Mouse (Mus musculus) neural tube, embryonic 13.5 days (tissue): ENCODE results near the gene Gypa. TPM values are rescaled to one million over a fixed set of nuclear protein-coding genes. Genes with fewer than 3 reads are reported as not detected.

Source experiments
- ATAC-seq: fragments of 200-750 bp; cut with Nextera tagmentation; 2 replicates; pipeline ENCODE4 v1.8.0; 2017; ENCODE audit warnings: low read depth, mild to moderate bottlenecking, moderate TSS enrichment, moderate library complexity
- H3K27ac ChIP-seq: fragments of 300-500 bp; sonication (generic); replicated peaks from 2 replicates; pipeline ENCODE4 v1.5.1; 2015; ENCODE audit warnings: moderate library complexity, mild to moderate bottlenecking, inconsistent platforms
- H3K27me3 ChIP-seq: fragments of 300-500 bp; sonication (generic); 2 replicates; pipeline ENCODE4 v1.6.1; 2015; ENCODE audit warnings: mild to moderate bottlenecking, inconsistent platforms
- H3K36me3 ChIP-seq: fragments of 300-500 bp; sonication (generic); 2 replicates; pipeline ENCODE4 v1.6.1; 2015; ENCODE audit warnings: mild to moderate bottlenecking, inconsistent platforms
- H3K4me1 ChIP-seq: fragments of 300-500 bp; sonication (generic); replicated peaks from 2 replicates; pipeline ENCODE4 v1.6.1; 2015; ENCODE audit warnings: inconsistent platforms
- H3K4me2 ChIP-seq: fragments of 300-500 bp; sonication (generic); 2 replicates; pipeline ENCODE4 v1.6.1; 2015; ENCODE audit warnings: inconsistent platforms, mild to moderate bottlenecking, moderate library complexity
- H3K4me3 ChIP-seq: fragments of 300-500 bp; sonication (generic); 2 replicates; pipeline ENCODE4 v1.5.1; 2015; ENCODE audit warnings: mild to moderate bottlenecking, inconsistent platforms
- H3K9ac ChIP-seq: fragments of 300-500 bp; sonication (generic); 2 replicates; pipeline ENCODE4 v1.6.1; 2015; ENCODE audit warnings: moderate library complexity, mild to moderate bottlenecking, inconsistent platforms
- H3K9me3 ChIP-seq: fragments of 300-500 bp; sonication (generic); 2 replicates; pipeline ENCODE4 v1.6.1; 2016; ENCODE audit warnings: inconsistent platforms
- WGBS: fragments of 180-500 bp; shearing (Covaris S2); methylation state at CpG from one replicate; pipeline ENCODE4 v1.1.7; 2015; 5-methylcytosine and 5-hydroxymethylcytosine counted together
- polyA plus RNA-seq: library from polyadenylated mRNA; unstranded; fragments of >200 nt; fragmentation: Nextera tagmentation; extraction: Ambion mirVana; gene quantifications from 2 replicates; pipeline ENCODE4 v1.2.1, GENCODE M21; 2015

The Gypa gene
- 3.0 and 3.4 TPM in 2 replicates for polyA plus RNA-seq

DNA sequence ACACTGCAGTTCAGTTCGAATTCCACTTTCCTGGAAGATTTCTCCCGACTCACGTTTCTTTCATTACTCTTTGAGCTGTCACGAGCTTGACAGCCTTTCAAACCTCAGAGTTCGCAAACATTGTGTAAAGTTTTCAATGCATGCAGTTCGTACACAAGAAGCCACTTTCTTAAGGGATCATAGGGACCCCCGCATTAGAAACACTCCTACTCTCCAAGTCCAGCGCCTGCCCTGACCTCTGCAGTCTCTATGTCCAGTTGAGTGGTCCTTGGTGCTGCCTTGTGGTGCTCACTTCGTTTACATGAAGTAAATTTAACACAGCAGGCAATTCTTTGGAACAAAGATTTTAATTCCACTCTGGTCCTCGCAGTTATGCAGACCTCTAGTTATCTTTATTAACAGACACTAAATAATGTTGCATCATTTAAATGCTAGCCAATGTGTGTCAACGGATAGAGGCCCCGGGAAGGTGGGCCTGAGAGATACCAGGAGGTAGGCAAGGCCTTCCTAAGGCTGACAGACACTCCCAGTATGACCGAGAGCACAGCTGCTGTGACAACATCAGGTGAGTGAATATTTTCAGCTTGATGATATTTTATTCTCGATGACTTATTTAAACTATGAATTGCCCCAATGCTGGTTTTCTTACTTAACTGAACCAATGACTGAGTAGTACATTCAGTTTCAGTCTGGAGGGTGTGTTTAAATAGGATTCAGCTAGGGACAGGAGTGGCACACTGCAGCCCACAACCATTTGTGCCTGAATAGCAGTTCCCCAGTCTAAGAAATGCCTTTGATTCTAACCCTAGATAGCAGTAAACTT lies at the start of gene Gypa:
Gypa (plus strand) TSS at position 259 of the 823 bp plus-strand sequence.
- Histone ChIP-seq H3K9ac (peak within 1 kb of the TSS; percentile 64), H3K4me2 (peak within 1 kb of the TSS; percentile 63)
- WGBS = 28% methylated on average over 14 of the region's 14 CpGs

GRCm38 (mm10) chr8:80444534-80445072 lies 49.0 kb upstream of the Gypa start:
- Histone ChIP-seq H3K36me3 (no peaks in the 10 kb centered on the region), H3K4me1 (no peaks in the 10 kb centered on the region), H3K9ac (no peak overlapping the region), H3K27me3 (no peaks in the 10 kb centered on the region), H3K4me3 (no peak overlapping the region), H3K4me2 (no peak overlapping the region), H3K27ac (no peak overlapping the region), H3K9me3 (no peaks in the 10 kb centered on the region)
- no peak for ATAC-seq
- WGBS = 74% methylated on average over 4 of the region's 4 CpGs

More for the DNA sequence above, at the start of gene Gypa:
- no peak within 1 kb of the TSS for H3K27ac ChIP-seq
- H3K27me3 ChIP-seq = no peaks in the 10 kb centered on the region
- H3K36me3 ChIP-seq = no peaks in the 10 kb centered on the region
- H3K9me3 ChIP-seq = no peaks in the 10 kb centered on the region
- H3K4me3 ChIP-seq = peak within 1 kb of the TSS; percentile 49
- H3K4me1 ChIP-seq = peaks cover 8% of the 10 kb centered on the region
- ATAC-seq = peak; percentile 75; the same call in 1 of the 2 replicates

GRCm38 (mm10) chr8:80447217-80447616 lies 46.4 kb upstream of the Gypa start:
- Histone ChIP-seq H3K4me1 (0 out of 2 replicates have a peak, but pooled peaks cover 4% of the 10 kb centered on the region), H3K9ac (no peak overlapping the region), H3K36me3 (no peaks in the 10 kb centered on the region), H3K9me3 (no peaks in the 10 kb centered on the region), H3K4me3 (no peak overlapping the region), H3K27ac (no peak overlapping the region), H3K4me2 (no peak overlapping the region), H3K27me3 (no peaks in the 10 kb centered on the region)
- ATAC-seq = no peak
- WGBS = 59% methylated on average over 4 of the region's 4 CpGs

DNA sequence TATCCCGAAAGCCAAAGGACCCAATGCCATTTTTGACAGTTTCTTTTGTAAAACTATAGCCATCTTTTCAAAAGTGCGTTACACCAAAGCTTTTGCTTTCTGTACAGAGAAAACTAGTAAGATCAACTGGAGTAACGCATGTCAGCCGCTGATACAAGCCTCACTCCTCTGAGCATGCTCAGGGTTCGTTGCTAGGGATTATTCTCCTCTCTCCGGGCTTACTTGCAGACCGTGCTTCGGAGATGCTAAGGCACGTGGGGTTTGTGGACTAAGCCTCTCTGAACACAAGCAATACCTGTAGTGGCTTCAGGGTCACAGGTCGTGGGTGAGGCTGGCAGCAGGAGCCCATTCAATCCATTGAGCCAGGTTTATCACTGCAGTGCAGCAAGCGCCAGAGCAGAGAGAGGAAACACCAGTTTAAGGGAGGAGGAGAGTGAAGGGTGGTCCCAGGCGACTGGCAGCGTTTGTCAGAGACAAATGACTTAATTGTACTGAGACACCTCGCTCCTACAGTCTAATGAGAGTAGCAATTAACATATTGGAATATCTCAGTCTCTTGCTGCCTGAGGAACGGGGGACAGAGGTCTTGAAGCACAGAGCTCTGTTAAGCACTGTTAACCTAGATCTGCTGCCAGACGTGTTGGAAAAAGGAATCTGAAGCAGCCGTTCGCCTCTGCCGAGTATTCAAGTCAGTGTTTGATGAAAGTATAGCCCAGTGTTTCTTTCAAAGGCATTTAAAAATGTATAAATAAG lies 41.5 kb upstream of the Gypa start:
- H3K4me3 ChIP-seq = no peak overlapping the region
- H3K27me3 ChIP-seq = no peaks in the 10 kb centered on the region
- H3K9ac ChIP-seq = no peak overlapping the region
- whole genome bisulfite sequencing = 53% methylated on average over 19 of the region's 19 CpGs
- H3K4me2 ChIP-seq = no peak overlapping the region
- H3K4me1 ChIP-seq = 0 out of 2 replicates have a peak, but pooled peaks cover 6% of the 10 kb centered on the region
- no peaks in the 10 kb centered on the region for H3K9me3 ChIP-seq
- H3K27ac ChIP-seq = no peak overlapping the region
- H3K36me3 ChIP-seq = no peaks in the 10 kb centered on the region
- no peak for ATAC-seq

DNA sequence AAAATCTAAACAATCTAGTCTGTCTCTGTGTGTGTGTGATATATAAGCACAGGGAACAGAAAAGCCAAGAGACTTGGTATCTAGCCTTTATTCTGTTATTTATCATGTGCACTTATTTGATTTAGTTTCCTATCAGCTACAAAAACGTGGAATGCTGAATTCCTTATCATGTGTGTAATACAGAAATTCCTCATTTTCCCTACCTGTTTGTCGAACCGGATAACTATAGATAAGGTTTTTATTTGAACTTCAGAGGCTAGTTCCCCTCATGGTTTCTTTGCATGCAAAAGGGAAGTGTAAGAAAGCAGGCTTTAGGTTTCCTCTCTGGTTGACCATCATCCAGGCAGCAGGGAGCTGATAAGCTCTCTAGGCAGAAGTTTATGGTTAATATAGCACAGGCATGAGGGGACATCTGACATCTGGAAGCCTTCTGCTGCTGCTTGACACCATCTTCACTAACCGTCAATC lies 30.1 kb upstream of the Gypa start:
- 81% methylated on average over 4 of the region's 4 CpGs for WGBS
- ATAC-seq = no peak
- H3K4me2 ChIP-seq = no peak overlapping the region

GRCm38 (mm10) chr8:80474971-80475370 lies 18.6 kb upstream of the Gypa start:
- no peak for ATAC-seq
- Histone ChIP-seq H3K4me3 (no peak overlapping the region), H3K4me1 (no peaks in the 10 kb centered on the region), H3K27ac (no peak overlapping the region), H3K9ac (no peak overlapping the region), H3K9me3 (no peaks in the 10 kb centered on the region), H3K4me2 (no peak overlapping the region), H3K27me3 (no peaks in the 10 kb centered on the region), H3K36me3 (no peaks in the 10 kb centered on the region)
- WGBS = 43% methylated on average over 7 of the region's 7 CpGs

More for the DNA sequence above, 30.1 kb upstream of the Gypa start:
- H3K27me3 ChIP-seq = no peaks in the 10 kb centered on the region
- H3K4me3 ChIP-seq = no peak overlapping the region
- H3K27ac ChIP-seq = no peak overlapping the region
- H3K9ac ChIP-seq = no peak overlapping the region
- H3K36me3 ChIP-seq = no peaks in the 10 kb centered on the region
- no peaks in the 10 kb centered on the region for H3K4me1 ChIP-seq
- no peaks in the 10 kb centered on the region for H3K9me3 ChIP-seq

- H3K4me3 ChIP-seq = no peak overlapping the region
- H3K9me3 ChIP-seq = no peaks in the 10 kb centered on the region
- H3K27me3 ChIP-seq = no peaks in the 10 kb centered on the region
- H3K4me1 ChIP-seq = no peaks in the 10 kb centered on the region
- 78% methylated on average over 5 of the region's 5 CpGs for WGBS
- H3K4me2 ChIP-seq = no peak overlapping the region
- H3K27ac ChIP-seq = no peak overlapping the region
- H3K36me3 ChIP-seq = no peaks in the 10 kb centered on the region
- no peak overlapping the region for H3K9ac ChIP-seq
- ATAC-seq = no peak
These were observed 15.4 kb upstream of the Gypa start for GRCm38 (mm10) chr8:80478156-80478555.

DNA sequence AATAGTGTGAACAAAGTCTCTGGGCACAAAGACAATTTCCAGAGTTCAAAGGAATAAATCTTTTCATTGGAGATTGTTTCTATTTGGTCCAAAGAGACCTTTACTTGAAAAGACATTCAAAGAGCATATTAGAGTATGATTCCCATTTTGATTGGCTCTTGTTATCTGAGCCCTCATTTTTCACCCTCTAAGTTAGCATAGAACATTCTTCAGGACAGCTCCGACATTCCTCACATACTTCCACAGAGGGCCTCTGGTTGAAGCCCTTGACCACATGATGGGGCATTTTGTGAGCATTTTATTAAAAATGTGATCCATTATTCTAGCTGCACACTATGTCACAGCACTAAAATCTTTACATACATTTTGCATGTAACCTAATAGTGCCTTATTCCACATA lies 14.5 kb upstream of the Gypa start:
- WGBS = 59% methylated on average over 1 of the region's 1 CpGs
- H3K9ac ChIP-seq = no peak overlapping the region
- no peak overlapping the region for H3K4me3 ChIP-seq
- no peak for ATAC-seq
- no peaks in the 10 kb centered on the region for H3K9me3 ChIP-seq
- H3K4me1 ChIP-seq = no peaks in the 10 kb centered on the region
- no peaks in the 10 kb centered on the region for H3K27me3 ChIP-seq
- no peak overlapping the region for H3K27ac ChIP-seq
- no peak overlapping the region for H3K4me2 ChIP-seq
- H3K36me3 ChIP-seq = no peaks in the 10 kb centered on the region

DNA sequence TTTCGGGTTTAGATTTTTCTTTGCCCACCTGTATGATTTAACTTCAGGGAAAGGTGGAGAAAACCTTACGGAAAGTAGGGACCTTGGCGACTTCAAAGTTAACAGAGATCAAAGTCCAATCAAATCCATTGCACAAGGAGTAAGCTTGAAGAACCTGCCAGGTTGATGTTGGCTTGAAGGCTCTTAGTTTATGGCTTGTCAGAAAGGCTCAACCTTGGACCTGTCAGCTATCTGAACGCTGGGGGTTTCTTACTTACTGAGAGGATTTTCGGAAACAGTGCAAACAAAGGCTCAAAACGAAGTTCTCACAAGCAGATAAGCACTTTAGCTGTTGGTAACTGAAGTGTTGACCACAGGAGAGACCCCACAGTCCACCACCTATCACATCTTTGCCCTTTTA lies 11.4 kb upstream of the Gypa start:
- H3K9ac ChIP-seq = no peak overlapping the region
- ATAC-seq = no peak
- H3K4me3 ChIP-seq = no peak overlapping the region
- H3K27ac ChIP-seq = no peak overlapping the region
- no peaks in the 10 kb centered on the region for H3K9me3 ChIP-seq
- H3K4me2 ChIP-seq = no peak overlapping the region
- H3K4me1 ChIP-seq = no peaks in the 10 kb centered on the region
- H3K27me3 ChIP-seq = no peaks in the 10 kb centered on the region
- H3K36me3 ChIP-seq = no peaks in the 10 kb centered on the region
- WGBS = 80% methylated on average over 6 of the region's 6 CpGs

- H3K36me3 ChIP-seq = no peaks in the 10 kb centered on the region
- no peaks in the 10 kb centered on the region for H3K4me1 ChIP-seq
- no peak for ATAC-seq
- peak overlapping the region; percentile 31 for H3K4me2 ChIP-seq
- no peak overlapping the region for H3K27ac ChIP-seq
- H3K9ac ChIP-seq = no peak overlapping the region
- WGBS = 41% methylated on average over 16 of the region's 16 CpGs
- H3K4me3 ChIP-seq = no peak overlapping the region
- no peaks in the 10 kb centered on the region for H3K27me3 ChIP-seq
- no peaks in the 10 kb centered on the region for H3K9me3 ChIP-seq
These were observed 10.5 kb upstream of the Gypa start for GRCm38 (mm10) chr8:80482822-80483774.

DNA sequence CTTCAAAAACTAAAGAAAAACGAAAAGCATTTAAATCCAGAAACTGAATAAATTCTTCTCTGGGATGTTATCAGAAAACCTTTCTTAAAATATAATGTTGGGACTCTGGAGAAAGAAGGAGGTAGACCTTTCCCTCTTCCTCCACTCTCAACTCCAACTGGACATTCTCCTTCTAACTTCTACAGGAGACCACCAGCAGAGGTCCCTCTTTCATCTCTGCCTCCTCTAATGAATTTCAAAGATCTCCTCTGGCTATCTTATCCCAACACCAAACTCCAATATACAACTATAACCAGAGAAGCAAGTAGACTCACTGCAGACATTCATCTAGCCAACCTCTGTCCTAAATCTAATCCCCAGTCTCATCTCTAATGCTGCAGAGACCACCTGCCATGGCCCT lies 2.0 kb upstream of the Gypa start:
- no peak overlapping the region for H3K27ac ChIP-seq
- no peak overlapping the region for H3K4me3 ChIP-seq
- no peaks in the 10 kb centered on the region for H3K9me3 ChIP-seq
- no peaks in the 10 kb centered on the region for H3K27me3 ChIP-seq
- no peak overlapping the region for H3K4me2 ChIP-seq
- peaks cover 8% of the 10 kb centered on the region for H3K4me1 ChIP-seq
- no peak for ATAC-seq
- H3K9ac ChIP-seq = no peak overlapping the region
- H3K36me3 ChIP-seq = no peaks in the 10 kb centered on the region
- 60% methylated on average over 1 of the region's 1 CpGs for WGBS
